26 mouse cellular contexts compared by ENCODE assay signal in the genomic region with DNA sequence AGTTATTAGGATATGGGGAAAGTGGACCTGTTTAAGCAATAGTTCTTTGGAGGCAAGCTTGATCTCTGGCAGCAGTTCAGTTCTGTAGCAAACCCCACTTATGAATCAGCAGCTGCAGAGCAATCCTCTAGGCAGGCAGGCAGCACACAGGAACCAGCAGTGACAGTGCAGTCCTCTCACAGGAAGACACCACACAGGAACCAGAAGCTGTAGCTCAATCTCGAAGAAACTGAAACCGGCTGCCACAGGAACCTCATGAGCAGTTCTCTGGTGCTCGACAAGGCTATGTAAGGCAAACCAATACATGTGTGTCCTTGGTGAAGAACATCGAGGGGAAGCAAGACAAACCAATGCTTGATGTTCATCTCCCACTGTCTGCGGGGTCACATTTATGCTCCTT. TPM values are rescaled to one million over a fixed set of nuclear protein-coding genes. Genes with fewer than 3 reads are reported as not detected.
DNase-seq lines count a peak whose midpoint lies in the region; ATAC-seq lines count a peak whose summit lies in the region.
"Had no signal": no experiment of that assay in that cellular context is flagged by ENCODE, and none has a peak within 500 bp of the region (broad histone marks: within the 10 kb centered on the region; RNA-seq: fewer than 3 reads in every experiment).

No protein-coding gene starts in this region.

- ATAC-seq in common myeloid progenitor, adult 5-6 weeks (replicated peaks; ENCODE audit: low read depth, poor library complexity, severe bottlenecking): peak; percentile 72
- peak; percentile 50; the same call in 1 of the 2 replicates for ATAC-seq in monocyte, adult 5-6 weeks (replicated peaks; ENCODE audit: insufficient number of reproducible peaks, low FRiP score, low TSS enrichment, poor library complexity, severe bottlenecking)
- ATAC-seq in forebrain, embryonic 14.5 days: no peak
- ATAC-seq: forebrain, postnatal 0 days; lung, postnatal 0 days had no signal

- no peak overlapping the region for H3K4me2 ChIP-seq in forebrain, embryonic 14.5 days (ENCODE audit: low read length)
- H3K4me2 ChIP-seq: embryonic facial prominence, embryonic 13.5 days; midbrain, embryonic 12.5 days; neural tube, embryonic 12.5 days had no signal

- H3K27ac ChIP-seq in forebrain, embryonic 14.5 days (ENCODE audit: low read depth, low read length): no peak overlapping the region
- H3K27ac ChIP-seq: embryonic facial prominence, embryonic 13.5 days; hindbrain, embryonic 10.5 days; left cerebral cortex, adult 2 months; midbrain, embryonic 12.5 days; neural tube, embryonic 12.5 days had no signal

- DNase-seq in lung, postnatal 36 days: peak; percentile 15
- DNase-seq in lung, postnatal 10 days: no peak
- DNase-seq in B cell, adult 2 months: peak; percentile 67
- no peak for DNase-seq in forebrain, embryonic 14.5 days (ENCODE audit: low spot score)
- no peak for DNase-seq in MN1 (ENCODE audit: low spot score)
- no peak for DNase-seq in layer of hippocampus, adult 11-12 months (ENCODE audit: low spot score)
- DNase-seq: adrenal gland, adult 2 months; cerebellum, adult 8-10 months; forebrain, postnatal 0 days; gastrocnemius, postnatal 36 days; kidney, adult 8-10 months; kidney, postnatal 25 days; left cerebral cortex, postnatal 4 days; liver; right cerebral cortex, adult 18-20 months had no signal

- no peak overlapping the region for H3K9ac ChIP-seq in forebrain, embryonic 14.5 days (ENCODE audit: low read length)
- H3K9ac ChIP-seq: embryonic facial prominence, embryonic 13.5 days; forebrain, postnatal 0 days; midbrain, embryonic 12.5 days; neural tube, embryonic 12.5 days had no signal

- H3K4me1 ChIP-seq in forebrain, embryonic 14.5 days (ENCODE audit: control insufficient read depth, insufficient read depth, low read length): no peaks in the 10 kb centered on the region
- H3K4me1 ChIP-seq: neural tube, embryonic 12.5 days had no signal

- H3K27me3 ChIP-seq in forebrain, embryonic 14.5 days (replicated peaks; ENCODE audit: control insufficient read depth, insufficient read depth, low read length): no peaks in the 10 kb centered on the region
- H3K27me3 ChIP-seq: embryonic facial prominence, embryonic 13.5 days; midbrain, embryonic 12.5 days; neural tube, embryonic 12.5 days had no signal

- 98% methylated on average over 5 of the region's 5 CpGs for whole genome bisulfite sequencing in forebrain, embryonic 14.5 days

- no peaks in the 10 kb centered on the region for H3K9me3 ChIP-seq in forebrain, embryonic 14.5 days (replicated peaks; ENCODE audit: control insufficient read depth, low read length)
- H3K9me3 ChIP-seq: embryonic facial prominence, embryonic 13.5 days; midbrain, embryonic 12.5 days; neural tube, embryonic 12.5 days had no signal

- H3K36me3 ChIP-seq in forebrain, embryonic 14.5 days (ENCODE audit: control insufficient read depth, insufficient read depth, low read length): no peaks in the 10 kb centered on the region
- H3K36me3 ChIP-seq: embryonic facial prominence, embryonic 13.5 days; G1E; hindbrain, embryonic 10.5 days; midbrain, embryonic 12.5 days; neural tube, embryonic 12.5 days had no signal

- H3K4me3 ChIP-seq in forebrain, embryonic 14.5 days (ENCODE audit: low read depth, low read length): no peak overlapping the region
- H3K4me3 ChIP-seq: embryonic facial prominence, embryonic 13.5 days; hindbrain, embryonic 10.5 days; left cerebral cortex, adult 2 months; midbrain, embryonic 12.5 days; neural tube, embryonic 12.5 days had no signal

RNA-seq across cellular contexts. Expression of a gene that starts 6.8 kb away (rescaled TPM):
- 22.5 and 23.1 TPM in 2 replicates for total RNA-seq in common myeloid progenitor, adult 5-6 weeks (2017)
- 37.8 to 61.5 TPM (median 58.5 TPM) in 3 replicates for total RNA-seq in monocyte, adult 5-6 weeks (2017)
- 15.6 and 21.4 TPM in 2 replicates for polyA plus RNA-seq in forebrain, embryonic 14.5 days (2014; fragmentation: Nextera tagmentation; extraction: Ambion mirVana)

RNA-seq across cellular contexts. Expression of a gene that starts 7.1 kb away (rescaled TPM):
- 0.32 TPM in 1 of 2 replicates, not detected in the other for total RNA-seq in common myeloid progenitor, adult 5-6 weeks (2017)
- 49.1 to 63.4 TPM (median 61.8 TPM) in 3 replicates for total RNA-seq in monocyte, adult 5-6 weeks (2017)
- 0.33 TPM in 1 of 2 replicates, not detected in the other for polyA plus RNA-seq in forebrain, embryonic 14.5 days (2014; fragmentation: Nextera tagmentation; extraction: Ambion mirVana)
- total RNA-seq: G1E; gastrocnemius, postnatal 36 days; left cerebral cortex, adult 2 months had no signal
- polyA plus RNA-seq: C2C12; embryonic facial prominence, embryonic 13.5 days; forebrain, postnatal 0 days; G1E; hindbrain, embryonic 10.5 days; intestine, embryonic 14.5 days; midbrain, embryonic 12.5 days; neural tube, embryonic 12.5 days had no signal

RNA-seq across cellular contexts. Expression of a gene that starts 25.2 kb away (rescaled TPM):
- total RNA-seq in common myeloid progenitor, adult 5-6 weeks (2017): 18.2 and 24.4 TPM in 2 replicates
- total RNA-seq in monocyte, adult 5-6 weeks (2017): 9.6 to 13.0 TPM (median 9.7 TPM) in 3 replicates
- polyA plus RNA-seq in forebrain, embryonic 14.5 days (2014; fragmentation: Nextera tagmentation; extraction: Ambion mirVana): 3.7 and 4.1 TPM in 2 replicates

RNA-seq across cellular contexts. Expression of a gene that starts 41.2 kb away (rescaled TPM):
- total RNA-seq in common myeloid progenitor, adult 5-6 weeks (2017): 0.41 TPM in 1 of 2 replicates, not detected in the other
- 0.10 to 0.58 TPM (median 0.32 TPM) in 3 replicates for total RNA-seq in monocyte, adult 5-6 weeks (2017)
- 0.12 and 0.24 TPM in 2 replicates for polyA plus RNA-seq in forebrain, embryonic 14.5 days (2014; fragmentation: Nextera tagmentation; extraction: Ambion mirVana)
- total RNA-seq: adrenal gland, adult 2 months; G1E had no signal
- polyA plus RNA-seq: adrenal gland, adult 2 months had no signal

RNA-seq across cellular contexts. Expression of a gene that starts 44.5 kb away (rescaled TPM):
- total RNA-seq in common myeloid progenitor, adult 5-6 weeks (2017): 5.6 and 11.3 TPM in 2 replicates
- 10.4 to 11.6 TPM (median 10.7 TPM) in 3 replicates for total RNA-seq in monocyte, adult 5-6 weeks (2017)
- polyA plus RNA-seq in forebrain, embryonic 14.5 days (2014; fragmentation: Nextera tagmentation; extraction: Ambion mirVana): 48.4 and 53.8 TPM in 2 replicates

Comparison
In these comparisons a context has a peak if more than half of its experiments do, and no peak if none do; other contexts are left out.
1. DNase-seq: peak in lung, postnatal 36 days (single experiment) and B cell, adult 2 months (2 of 2); none in lung, postnatal 10 days (single experiment), forebrain, embryonic 14.5 days (single experiment), MN1 (single experiment) and layer of hippocampus, adult 11-12 months (single experiment).
2. RNA of a gene that starts 7.1 kb away (total RNA-seq): 49.1 to 63.4 TPM in monocyte, adult 5-6 weeks; 0.32 TPM in common myeloid progenitor, adult 5-6 weeks; every median in the first group is over 10 times any median in the second.